Mouse (Mus musculus) bone marrow, adult 2 months (tissue): ENCODE measurements around the gene Gm14862.

Experiments used
- CTCF ChIP-seq: fragments of 200-500 bp; IDR thresholded peaks from 2 replicates; pipeline ENCODE4 v1.5.1; 2011; ENCODE audit warnings: low read length, control low read depth; ENCODE audit not compliant: control insufficient read depth, insufficient read depth
- POLR2A ChIP-seq: fragments of 200-500 bp; IDR thresholded peaks from 2 replicates; pipeline ENCODE4 v1.6.1; 2011; ENCODE audit warnings: low read depth, mild to moderate bottlenecking, control low read depth, low read length, borderline replicate concordance; ENCODE audit not compliant: control insufficient read depth

- TF ChIP-seq CTCF (no peak), POLR2A (no peak)
These were observed 37.1 kb downstream of the Gm14862 start for GRCm38 (mm10) chrX:9219570-9219969.
